Mouse (Mus musculus): ENCODE results near the gene Ttc28. TPM values are rescaled to one million over a fixed set of nuclear protein-coding genes. Genes with fewer than 3 reads are reported as not detected.

Ttc28 gene
- total and polyA plus RNA-seq, 3 experiments, result 1.1 to 1.8 TPM; not detected in 1

- no peaks in the 10 kb centered on the region for H3K4me1 ChIP-seq (ENCODE audit: control insufficient read depth in 1 of 2, insufficient read depth in 2 of 2, low read length in 2 of 2)
- H3K27ac ChIP-seq (ENCODE audit: control insufficient read depth, low read depth, low read length), result no peak overlapping the region
- H3K79me2 ChIP-seq (ENCODE audit: control insufficient read depth, insufficient read depth, low read length, poor library complexity), result no peaks in the 10 kb centered on the region
- H3K9me3 ChIP-seq (replicated peaks; ENCODE audit: insufficient read depth, low read length), result no peaks in the 10 kb centered on the region
- H3K27me3 ChIP-seq (ENCODE audit: control insufficient read depth in 1 of 2, insufficient read depth in 2 of 2, low read length in 2 of 2), result no peaks in the 10 kb centered on the region
- no peak overlapping the region for H3K9ac ChIP-seq (ENCODE audit: control insufficient read depth, low read depth, low read length, poor library complexity, severe bottlenecking)
- no peaks in the 10 kb centered on the region for H3K36me3 ChIP-seq (ENCODE audit: control insufficient read depth in 1 of 2, insufficient read depth in 2 of 2, low read length in 2 of 2)
- no peak for DNase-seq (ENCODE audit: low read depth, low spot score)
- TF ChIP-seq TAL1 (IDR thresholded peaks at IDR 0.05; ENCODE audit: low read length) (no peak), UBTF (IDR thresholded peaks at IDR 0.05; ENCODE audit: borderline replicate concordance, insufficient read depth, low read depth, low read length) (no peak)
- no peak overlapping the region for H3K4me3 ChIP-seq (ENCODE audit: control insufficient read depth in 1 of 2, insufficient read depth in 1 of 2, low read depth in 2 of 2, low read length in 2 of 2)
These were observed 126.9 kb downstream of the Ttc28 start for GRCm38 (mm10) chr5:111006272-111007135.

DNA sequence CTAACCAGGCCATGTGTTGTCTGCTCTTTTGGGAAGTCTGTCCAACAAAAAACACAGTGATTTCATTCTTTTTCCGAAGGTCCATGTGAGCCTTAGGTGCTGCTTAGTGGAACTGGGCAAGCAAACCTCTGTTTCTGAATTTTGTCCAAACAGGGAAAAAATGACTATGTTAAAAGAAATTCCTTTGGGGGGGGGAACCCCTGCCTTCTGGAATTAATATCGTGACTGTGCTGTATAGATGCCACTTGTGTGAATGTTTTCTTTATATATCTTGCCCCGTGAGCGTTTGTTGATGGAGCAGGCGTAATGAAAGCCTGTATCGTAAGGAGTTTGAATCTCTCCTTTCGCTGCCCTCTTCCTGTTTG is 127.5 kb downstream of the Ttc28 start:
- H3K36me3 ChIP-seq (ENCODE audit: control insufficient read depth in 1 of 2, insufficient read depth in 2 of 2, low read length in 2 of 2), result no peaks in the 10 kb centered on the region
- TF ChIP-seq TAL1 (IDR thresholded peaks at IDR 0.05; ENCODE audit: low read length) (no peak), HCFC1 (IDR thresholded peaks at IDR 0.05; ENCODE audit: low read depth, low read length) (no peak), POLR2AphosphoS5 (IDR thresholded peaks at IDR 0.05; ENCODE audit: borderline replicate concordance, low read depth, low read length) (no peak), RAD21 (IDR thresholded peaks at IDR 0.05; ENCODE audit: low read depth, low read length) (no peak), MEF2A (IDR thresholded peaks at IDR 0.05; ENCODE audit: extremely low read depth, insufficient replicate concordance, low read depth, low read length, poor library complexity, severe bottlenecking) (no peak)
- no peaks in the 10 kb centered on the region for H3K4me1 ChIP-seq (ENCODE audit: control insufficient read depth in 1 of 2, insufficient read depth in 2 of 2, low read length in 2 of 2)
- H3K27ac ChIP-seq (ENCODE audit: control insufficient read depth, low read depth, low read length), result no peak overlapping the region
- H3K79me2 ChIP-seq (ENCODE audit: control insufficient read depth, insufficient read depth, low read length, poor library complexity), result no peaks in the 10 kb centered on the region
- H3K4me3 ChIP-seq (ENCODE audit: control insufficient read depth in 1 of 2, insufficient read depth in 1 of 2, low read depth in 2 of 2, low read length in 2 of 2), result no peak overlapping the region
- no peaks in the 10 kb centered on the region for H3K9me3 ChIP-seq (replicated peaks; ENCODE audit: insufficient read depth, low read length)
- no peak for DNase-seq (ENCODE audit: low read depth, low spot score)
- no peaks in the 10 kb centered on the region for H3K27me3 ChIP-seq (ENCODE audit: control insufficient read depth in 1 of 2, insufficient read depth in 2 of 2, low read length in 2 of 2)
- no peak overlapping the region for H3K9ac ChIP-seq (ENCODE audit: control insufficient read depth, low read depth, low read length, poor library complexity, severe bottlenecking)

GRCm38 (mm10) chr5:111007900-111008299 is 128.3 kb downstream of the Ttc28 start:
- no peak for TF ChIP-seq TBP (IDR thresholded peaks at IDR 0.05; ENCODE audit: low read depth, low read length)
- no peak for TF ChIP-seq NELFE (IDR thresholded peaks at IDR 0.05; ENCODE audit: low read depth, low read length)
- no peak for DNase-seq (ENCODE audit: low read depth, low spot score)
- H3K9me3 ChIP-seq (replicated peaks; ENCODE audit: insufficient read depth, low read length), result no peaks in the 10 kb centered on the region
- H3K9ac ChIP-seq (ENCODE audit: control insufficient read depth, low read depth, low read length, poor library complexity, severe bottlenecking), result no peak overlapping the region
- H3K27ac ChIP-seq (ENCODE audit: control insufficient read depth, low read depth, low read length), result no peak overlapping the region
- H3K4me3 ChIP-seq (ENCODE audit: control insufficient read depth in 1 of 2, insufficient read depth in 1 of 2, low read depth in 2 of 2, low read length in 2 of 2), result no peak overlapping the region
- no peaks in the 10 kb centered on the region for H3K27me3 ChIP-seq (ENCODE audit: control insufficient read depth in 1 of 2, insufficient read depth in 2 of 2, low read length in 2 of 2)
- H3K79me2 ChIP-seq (ENCODE audit: control insufficient read depth, insufficient read depth, low read length, poor library complexity), result no peaks in the 10 kb centered on the region
- H3K4me1 ChIP-seq (ENCODE audit: control insufficient read depth in 1 of 2, insufficient read depth in 2 of 2, low read length in 2 of 2), result no peaks in the 10 kb centered on the region
- H3K36me3 ChIP-seq (ENCODE audit: control insufficient read depth in 1 of 2, insufficient read depth in 2 of 2, low read length in 2 of 2), result no peaks in the 10 kb centered on the region

Measured in MEL (cell line).